Mouse (Mus musculus): Measurements from ENCODE around the gene Oas1f. TPM values are rescaled to one million over a fixed set of nuclear protein-coding genes. Genes with fewer than 3 reads are reported as not detected.
"Not testable (repeated sequence)": the region's sequence is repeated elsewhere in the genome, so short reads cannot be mapped to it uniquely, and the experiment has no call there.

Oas1f gene
- total RNA-seq (2021), result not detected
- long read RNA-seq, result 0 reads

- no peak for DNase-seq (ENCODE audit: low spot score in 2 of 2)
Measured at GRCm38 (mm10) chr5:120847067-120847466, at the start of gene Oas1f. Oas1f (plus strand) TSS chr5:120847367.

GRCm38 (mm10) chr5:120798147-120798546, 49.0 kb upstream of the Oas1f start:
- not testable (repeated sequence) for DNase-seq (ENCODE audit: low spot score in 2 of 2)

DNA sequence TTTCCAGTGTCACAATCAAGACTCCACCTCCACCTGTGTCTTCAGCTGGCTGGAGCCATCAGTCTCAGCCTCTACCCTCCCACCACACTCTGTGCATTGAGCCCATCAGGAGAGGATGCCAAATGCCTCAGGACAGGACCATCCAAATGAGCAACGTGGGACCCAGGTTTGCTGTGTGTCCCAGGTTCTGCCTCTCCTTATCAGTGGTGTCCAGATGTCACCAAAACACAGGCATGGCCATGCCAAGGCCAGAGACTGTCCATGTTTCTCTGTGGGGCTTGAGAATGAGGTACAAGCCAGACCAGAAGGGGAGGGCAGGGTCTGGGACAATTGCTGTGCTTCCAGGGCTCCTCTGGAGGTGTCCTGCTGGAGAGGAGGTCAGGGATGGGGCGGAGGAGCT, 48.2 kb upstream of the Oas1f start:
- DNase-seq (ENCODE audit: low spot score in 2 of 2), result not testable (repeated sequence)

GRCm38 (mm10) chr5:120803596-120803995, 43.6 kb upstream of the Oas1f start:
- no peak for DNase-seq (ENCODE audit: low spot score in 2 of 2)

DNA sequence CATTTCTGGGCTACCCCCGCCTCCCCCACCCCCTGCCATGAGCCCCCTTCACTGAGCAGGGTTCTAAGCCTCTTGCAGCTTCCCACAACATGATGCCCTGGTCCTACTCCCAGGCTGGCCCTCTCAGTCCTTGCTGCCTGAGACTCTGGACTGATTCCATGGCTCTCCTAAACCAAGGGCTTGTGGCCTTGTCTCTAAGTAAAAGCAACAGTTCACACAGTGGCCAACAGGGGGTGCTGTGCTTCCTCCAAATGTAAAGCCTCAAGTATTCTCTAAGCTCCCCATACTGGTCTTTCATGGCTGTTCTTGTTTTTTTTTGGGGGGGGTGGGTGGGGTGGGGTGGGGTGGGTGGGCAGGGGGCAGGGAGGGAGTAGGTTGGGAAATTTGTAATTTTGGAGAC, 40.7 kb upstream of the Oas1f start:
- peak in 1 of 2 experiments; percentile 56 for DNase-seq (ENCODE audit: low spot score in 2 of 2)

- DNase-seq (ENCODE audit: low spot score in 2 of 2), result no peak
Measured at GRCm38 (mm10) chr5:120809171-120809570, 38.0 kb upstream of the Oas1f start.

- DNase-seq (ENCODE audit: low spot score in 2 of 2), result peak; percentile 61 to 81
Measured at GRCm38 (mm10) chr5:120811951-120812819, 35.0 kb upstream of the Oas1f start, which contains the start of gene Oas1c. Oas1c (minus strand) TSS chr5:120812514.

DNA sequence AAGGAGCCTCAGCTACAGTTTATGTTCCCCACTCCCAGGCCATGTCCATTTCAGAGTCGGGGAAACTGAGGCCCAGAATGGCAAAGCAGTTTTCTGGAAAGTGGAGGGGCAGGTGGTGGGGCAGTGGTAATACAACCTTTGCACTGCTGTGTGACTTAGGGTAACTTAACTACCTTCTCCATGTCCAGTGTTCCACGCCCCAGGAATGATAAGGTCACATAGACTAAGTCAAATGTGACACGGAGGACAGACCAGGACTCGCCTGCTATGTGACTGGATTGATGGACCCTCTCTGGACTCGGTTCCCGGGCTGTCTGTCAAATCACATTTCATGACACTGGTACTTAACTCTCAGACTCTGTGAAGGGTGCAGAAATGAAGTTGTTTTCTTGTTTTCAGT, 34.1 kb upstream of the Oas1f start:
- DNase-seq (ENCODE audit: low spot score in 2 of 2), result no peak

DNA sequence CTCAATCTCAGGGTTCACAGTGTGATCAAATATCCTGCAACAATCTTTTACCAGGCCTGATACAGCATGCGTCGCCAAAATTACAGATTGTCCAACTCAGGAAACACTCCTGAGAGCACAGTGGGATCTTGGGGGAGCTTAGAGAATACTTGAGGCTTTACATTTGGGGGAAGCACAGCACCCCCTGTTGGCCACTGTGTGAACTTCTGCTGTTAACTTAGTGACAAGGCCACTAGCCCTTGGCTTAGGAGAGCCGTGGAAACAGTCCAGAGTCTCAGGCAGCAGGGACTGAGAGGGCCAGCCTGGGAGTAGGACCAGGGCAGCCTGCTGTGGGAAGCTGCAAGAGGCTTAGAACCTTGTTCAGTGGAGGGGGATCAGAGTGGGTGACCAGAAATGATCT, 31.2 kb upstream of the Oas1f start:
- DNase-seq (ENCODE audit: low spot score in 2 of 2), result peak in 1 of 2 experiments; percentile 24

DNA sequence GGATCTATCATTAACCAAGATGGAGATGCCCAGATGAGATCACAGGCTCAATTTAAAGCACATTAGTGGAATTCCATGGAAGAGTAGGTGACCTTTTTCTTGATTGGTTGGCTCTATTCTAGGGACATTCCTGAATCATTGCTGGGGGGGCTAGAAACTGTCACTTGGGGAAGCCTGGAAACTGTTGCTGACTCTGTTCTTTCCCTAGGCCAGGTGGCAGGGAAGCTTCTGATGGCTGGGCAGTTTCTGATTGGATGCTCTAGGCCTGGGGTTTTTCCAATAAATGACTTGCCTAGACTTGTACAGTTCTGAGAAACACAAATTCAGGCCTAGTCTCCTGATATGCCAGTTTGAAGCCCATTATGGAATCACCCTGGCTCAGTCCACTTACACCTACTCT, 28.2 kb upstream of the Oas1f start:
- DNase-seq (ENCODE audit: low spot score in 2 of 2), result no peak

DNA sequence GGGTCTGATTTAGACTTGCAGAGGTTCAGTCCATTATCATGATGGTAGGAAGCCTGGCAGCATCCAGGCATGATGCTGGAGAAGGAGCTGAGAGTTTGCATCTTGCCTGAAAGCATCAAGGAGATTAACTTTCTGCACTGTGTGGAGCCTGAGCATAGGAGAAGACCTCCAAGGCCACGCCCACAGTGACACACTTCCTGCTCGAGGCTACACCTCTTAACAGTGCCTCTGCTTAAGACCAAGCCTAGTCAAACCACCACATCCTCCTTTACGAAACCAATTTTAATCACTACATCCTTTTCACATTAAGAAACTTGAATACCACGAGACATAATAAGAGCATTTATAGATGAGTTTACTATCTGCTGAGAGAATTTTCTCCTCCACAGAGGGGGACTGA, 16.1 kb upstream of the Oas1f start:
- DNase-seq (ENCODE audit: low spot score in 2 of 2), result no peak

GRCm38 (mm10) chr5:120833335-120834280, 13.6 kb upstream of the Oas1f start:
- no peak for DNase-seq (ENCODE audit: low spot score in 2 of 2)

- peak in 1 of 2 experiments; percentile 48 for DNase-seq (ENCODE audit: low spot score in 2 of 2)
Measured at GRCm38 (mm10) chr5:120836731-120837585, 10.2 kb upstream of the Oas1f start.

GRCm38 (mm10) chr5:120844713-120845112, 2.5 kb upstream of the Oas1f start:
- DNase-seq (ENCODE audit: low spot score in 2 of 2), result no peak

- DNase-seq (ENCODE audit: low spot score in 2 of 2), result peak in 1 of 2 experiments; percentile 44
Measured at GRCm38 (mm10) chr5:120849601-120850136, 2.5 kb downstream of the Oas1f start.

GRCm38 (mm10) chr5:120859241-120859640, 12.1 kb downstream of the Oas1f start:
- DNase-seq (ENCODE audit: low spot score in 2 of 2), result peak; percentile 14 to 74

- no peak for DNase-seq (ENCODE audit: low spot score in 2 of 2)
Measured at GRCm38 (mm10) chr5:120861121-120861520, 14.0 kb downstream of the Oas1f start, which contains the start of gene Oas1h. Oas1h (plus strand) TSS chr5:120861421.

DNA sequence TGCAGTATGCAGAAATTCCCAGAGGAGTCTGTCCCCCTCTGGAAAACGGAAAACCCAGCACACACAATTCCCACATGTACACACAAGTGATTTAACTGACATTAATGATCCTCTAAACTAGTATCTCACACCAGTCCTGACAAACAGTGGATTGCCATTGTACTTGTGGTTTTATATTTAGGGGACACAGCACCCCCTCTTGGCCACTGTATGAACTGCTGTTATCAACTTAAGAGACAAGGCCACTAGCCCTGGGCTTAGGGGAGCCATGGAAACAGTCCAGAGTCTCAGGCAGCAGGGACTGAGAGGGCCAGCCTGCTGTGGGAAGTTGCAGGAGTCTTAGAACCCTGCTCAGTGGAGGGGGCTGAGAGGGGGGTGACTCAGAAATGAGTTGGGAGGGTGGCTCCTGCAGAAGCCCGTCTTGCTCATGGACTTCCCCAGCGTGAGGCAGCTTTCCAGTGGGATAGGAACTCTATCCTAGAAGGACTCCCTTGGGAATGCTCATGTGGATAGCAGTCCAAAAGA, 18.2 kb downstream of the Oas1f start:
- no peak for DNase-seq (ENCODE audit: low spot score in 2 of 2)

DNA sequence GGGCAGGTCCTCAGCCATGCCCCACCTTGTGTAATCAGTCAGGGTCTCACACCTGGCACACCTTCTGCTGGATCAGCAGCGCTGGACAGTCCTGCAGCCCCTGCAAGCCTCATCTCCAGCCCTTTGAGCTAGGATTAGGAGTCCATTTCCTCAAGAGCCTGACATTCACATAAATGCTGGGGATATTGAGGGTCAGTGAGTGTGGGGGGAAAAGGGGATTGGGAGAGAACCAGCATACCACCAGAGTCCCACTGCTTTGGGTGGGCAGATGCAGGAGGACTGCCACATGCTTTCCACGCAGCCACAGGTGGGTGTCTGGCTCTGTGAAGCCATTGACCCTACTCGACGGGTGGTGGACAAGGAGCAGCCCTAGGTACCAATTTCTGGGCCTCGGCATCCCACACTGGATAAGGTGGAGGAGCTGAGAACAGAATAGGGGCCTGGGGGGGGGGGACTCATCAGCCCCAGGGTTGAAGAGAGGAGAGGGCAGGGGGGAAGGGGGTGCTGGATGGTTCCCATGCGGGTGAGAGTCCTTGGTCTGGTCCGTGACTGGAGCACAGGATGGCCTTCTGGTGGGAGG, 22.4 kb downstream of the Oas1f start:
- no peak for DNase-seq (ENCODE audit: low spot score in 2 of 2)

- DNase-seq (ENCODE audit: low spot score in 2 of 2), result no peak
Measured at GRCm38 (mm10) chr5:120870081-120870480, 22.9 kb downstream of the Oas1f start.
